Mouse (Mus musculus): ENCODE results near the gene Atrip. TPM values are rescaled to one million over a fixed set of nuclear protein-coding genes. Genes with fewer than 3 reads are reported as not detected.

Atrip gene
- polyA plus RNA-seq, 1 experiment from 2014 or later, result 21.3 TPM

- Histone ChIP-seq H3K4me3 (replicated peaks) (peak overlapping the region; percentile 72), H3K27me3 (replicated peaks) (no peaks in the 10 kb centered on the region), H3K4me2 (replicated peaks) (peak overlapping the region; percentile 85), H3K9ac (peak overlapping the region; percentile 84; the same call in 1 of the 2 replicates), H3K9me3 (no peaks in the 10 kb centered on the region), H3K36me3 (no peaks in the 10 kb centered on the region), H3K27ac (peak overlapping the region; percentile 98), H3K4me1 (replicated peaks) (peaks cover 56% of the 10 kb centered on the region)
- ATAC-seq, result no peak
- 20% methylated on average over 6 of the region's 6 CpGs for WGBS
Observed at GRCm38 (mm10) chr9:109097291-109097690, 23.4 kb upstream of the Atrip start.

DNA sequence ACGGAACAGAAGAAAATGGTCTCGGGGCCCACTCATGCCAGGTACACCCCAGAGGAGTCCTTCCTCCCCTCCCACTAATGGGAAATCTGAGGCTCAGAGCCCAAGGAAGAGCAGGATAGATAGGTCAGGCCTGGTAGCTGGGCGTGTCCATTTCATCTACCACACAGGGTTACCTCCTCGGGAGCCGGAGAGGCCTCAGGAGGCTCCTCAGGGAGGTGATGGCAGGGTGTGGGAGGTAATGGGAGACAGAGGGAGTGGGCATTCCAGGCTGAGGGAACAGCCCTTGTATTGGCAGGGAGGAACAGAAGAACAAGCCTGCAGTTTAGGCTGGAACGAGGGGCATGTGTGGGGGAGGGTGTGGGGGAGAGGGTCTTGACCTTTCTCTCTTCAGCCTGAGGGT lies 22.9 kb upstream of the Atrip start:
- Histone ChIP-seq H3K27me3 (replicated peaks) (no peaks in the 10 kb centered on the region), H3K36me3 (peaks cover 3% of the 10 kb centered on the region; the same call in 1 of the 2 replicates), H3K4me2 (replicated peaks) (peak overlapping the region; percentile 85), H3K27ac (peak overlapping the region; percentile 98), H3K4me3 (replicated peaks) (peak overlapping the region; percentile 72), H3K9ac (peak overlapping the region; percentile 84), H3K4me1 (replicated peaks) (peaks cover 56% of the 10 kb centered on the region), H3K9me3 (no peaks in the 10 kb centered on the region)
- WGBS, result 28% methylated on average over 6 of the region's 6 CpGs
- ATAC-seq, result 0 out of 2 replicates have a peak, but pooled peaks have one; percentile 5

DNA sequence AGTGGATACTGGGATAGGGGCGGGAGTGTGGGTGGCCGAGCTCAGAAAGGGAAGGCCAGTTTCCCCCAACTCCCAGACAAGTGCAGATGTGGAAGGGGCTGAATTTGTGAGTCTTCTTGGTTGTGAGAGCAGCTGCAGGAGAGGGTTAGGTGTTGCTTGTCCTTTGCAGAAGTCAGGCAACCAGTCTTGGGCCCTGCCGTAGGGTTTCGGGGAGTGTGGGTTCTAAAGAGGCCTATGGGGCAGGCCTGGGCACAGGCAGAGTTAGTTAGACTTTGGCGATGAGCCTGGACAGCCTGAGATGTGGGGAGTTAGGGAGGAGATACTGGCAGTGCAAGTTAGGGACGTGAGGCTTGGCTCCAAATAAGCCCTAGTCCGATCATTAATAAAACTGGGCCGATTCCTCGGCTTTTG lies 22.3 kb upstream of the Atrip start:
- WGBS, result 18% methylated on average over 9 of the region's 9 CpGs
- ATAC-seq, result no peak
- peaks cover 9% of the 10 kb centered on the region; the same call in 1 of the 2 replicates for H3K36me3 ChIP-seq
- H3K4me3 ChIP-seq (replicated peaks), result peak overlapping the region; percentile 72
- H3K27me3 ChIP-seq (replicated peaks), result no peaks in the 10 kb centered on the region
- peak overlapping the region; percentile 98 for H3K27ac ChIP-seq
- peaks cover 56% of the 10 kb centered on the region for H3K4me1 ChIP-seq (replicated peaks)
- no peaks in the 10 kb centered on the region for H3K9me3 ChIP-seq
- H3K9ac ChIP-seq, result peak overlapping the region; percentile 84
- peak overlapping the region; percentile 85 for H3K4me2 ChIP-seq (replicated peaks)

DNA sequence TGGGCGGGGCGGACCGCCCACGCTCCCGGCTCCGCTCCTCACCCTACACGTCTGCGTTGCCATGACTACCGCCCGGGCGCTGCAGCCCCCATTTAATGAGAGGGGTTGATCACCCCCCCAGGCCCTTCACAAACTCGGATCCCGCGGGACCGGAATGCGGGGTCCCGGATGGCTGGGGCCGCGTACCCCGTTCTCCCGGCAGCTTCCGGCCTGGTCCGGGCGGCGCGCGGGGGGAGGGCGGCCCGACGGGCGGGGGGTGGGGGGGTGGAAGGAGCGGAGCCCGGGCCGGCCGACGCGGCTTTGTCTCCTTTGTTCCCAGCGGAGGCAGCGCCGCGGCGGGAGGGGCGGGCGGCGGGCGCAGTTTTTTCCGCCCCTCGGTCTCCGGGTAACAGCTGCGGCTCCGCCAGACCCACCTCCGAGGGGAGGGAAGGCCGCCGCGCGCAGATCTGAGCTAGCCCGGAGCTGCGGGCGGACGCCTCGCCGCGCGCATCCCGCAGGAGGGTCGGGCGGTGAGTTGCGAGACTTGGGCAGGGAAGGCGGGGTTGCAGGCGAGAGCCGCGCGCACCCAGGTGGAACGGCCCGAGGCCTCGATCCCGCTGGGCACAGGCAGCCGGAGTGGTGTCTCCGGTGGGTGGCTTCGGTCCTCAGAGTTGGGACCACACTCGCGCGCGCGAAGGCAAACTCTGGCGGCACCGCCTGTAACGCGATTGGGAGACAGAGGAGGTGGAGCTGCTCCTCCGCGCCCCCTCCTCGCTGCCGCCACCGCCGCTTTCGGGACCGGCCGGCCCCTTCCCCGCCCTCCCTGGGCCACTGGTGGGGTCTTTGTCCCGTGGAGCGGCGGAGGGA lies 21.4 kb upstream of the Atrip start, which contains the start of gene Plxnb1:
Gene Plxnb1, plus strand, starts transcription at position 253 of the 846 bp plus-strand sequence.
- Histone ChIP-seq H3K9me3 (no peaks in the 10 kb centered on the region), H3K36me3 (peaks cover 9% of the 10 kb centered on the region; the same call in 1 of the 2 replicates), H3K27ac (peak within 1 kb of the TSS; percentile 98), H3K27me3 (replicated peaks) (no peaks in the 10 kb centered on the region), H3K4me1 (replicated peaks) (peaks cover 56% of the 10 kb centered on the region), H3K9ac (peak within 1 kb of the TSS; percentile 84), H3K4me3 (replicated peaks) (peak within 1 kb of the TSS; percentile 72), H3K4me2 (replicated peaks) (peak within 1 kb of the TSS; percentile 85)
- ATAC-seq, result peak; percentile 75
- under 1% methylated on average over 79 of the region's 102 CpGs for WGBS

- WGBS, result 3% methylated on average over 16 of the region's 21 CpGs
- peak; percentile 55 for ATAC-seq
- peak overlapping the region; percentile 72 for H3K4me3 ChIP-seq (replicated peaks)
- H3K27ac ChIP-seq, result peak overlapping the region; percentile 98
- peaks cover 9% of the 10 kb centered on the region; the same call in 1 of the 2 replicates for H3K36me3 ChIP-seq
- H3K27me3 ChIP-seq (replicated peaks), result no peaks in the 10 kb centered on the region
- no peaks in the 10 kb centered on the region for H3K9me3 ChIP-seq
- peak overlapping the region; percentile 84 for H3K9ac ChIP-seq
- H3K4me2 ChIP-seq (replicated peaks), result peak overlapping the region; percentile 85
- peaks cover 56% of the 10 kb centered on the region for H3K4me1 ChIP-seq (replicated peaks)
Observed at GRCm38 (mm10) chr9:109094553-109095136, 20.7 kb upstream of the Atrip start.

DNA sequence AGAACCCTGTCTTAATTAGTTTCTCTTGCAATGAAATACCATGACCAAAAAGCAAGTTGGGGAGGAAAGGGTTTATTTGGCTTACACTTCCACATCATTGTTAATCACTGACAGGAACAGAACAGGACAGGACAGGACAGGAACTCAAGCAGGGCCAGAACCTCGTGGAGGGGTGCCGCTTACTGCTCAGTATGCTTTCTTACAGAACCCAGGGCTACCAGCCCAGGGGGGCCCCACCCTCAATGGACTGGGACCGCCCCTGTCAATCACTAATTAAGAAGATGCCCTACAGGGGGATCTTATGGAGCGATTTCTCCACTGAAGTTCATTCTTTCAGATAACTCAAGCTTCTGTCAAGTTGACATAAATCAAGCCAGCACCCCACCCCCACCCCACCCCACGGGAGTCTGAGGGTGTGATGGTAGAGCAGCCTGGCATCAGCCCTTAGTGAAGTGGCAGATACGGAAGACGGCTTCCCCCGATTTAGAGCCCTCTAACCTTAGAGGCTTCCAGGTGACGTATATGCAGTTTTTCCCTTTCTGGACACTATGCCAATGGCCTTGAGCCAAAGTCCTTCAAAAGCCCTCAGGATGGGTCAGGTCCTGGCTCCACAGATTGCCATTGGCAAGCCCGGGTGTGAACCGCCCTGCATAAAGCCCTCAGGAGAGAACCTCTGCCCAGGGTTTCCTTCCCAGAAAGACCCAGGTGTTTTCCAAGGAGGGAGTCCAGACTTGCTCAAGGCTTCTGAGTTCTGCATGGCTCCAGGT lies 20.0 kb upstream of the Atrip start:
- H3K27ac ChIP-seq, result peak overlapping the region; percentile 98
- H3K4me3 ChIP-seq (replicated peaks), result peak overlapping the region; percentile 72
- H3K9me3 ChIP-seq, result no peaks in the 10 kb centered on the region
- ATAC-seq, result peak; percentile 2; the same call in 1 of the 2 replicates
- H3K9ac ChIP-seq, result peak overlapping the region; percentile 84; the same call in 1 of the 2 replicates
- peak overlapping the region; percentile 85 for H3K4me2 ChIP-seq (replicated peaks)
- WGBS, result 21% methylated on average over 11 of the region's 11 CpGs
- peaks cover 49% of the 10 kb centered on the region for H3K4me1 ChIP-seq (replicated peaks)
- H3K27me3 ChIP-seq (replicated peaks), result no peaks in the 10 kb centered on the region
- H3K36me3 ChIP-seq, result peaks cover 9% of the 10 kb centered on the region; the same call in 1 of the 2 replicates

- Histone ChIP-seq H3K27ac (no peak overlapping the region), H3K4me1 (replicated peaks) (peaks cover 38% of the 10 kb centered on the region), H3K27me3 (replicated peaks) (no peaks in the 10 kb centered on the region), H3K9me3 (no peaks in the 10 kb centered on the region), H3K36me3 (peaks cover 9% of the 10 kb centered on the region; the same call in 1 of the 2 replicates), H3K9ac (no peak overlapping the region), H3K4me2 (replicated peaks) (no peak overlapping the region), H3K4me3 (replicated peaks) (no peak overlapping the region)
- no peak for ATAC-seq
- WGBS, result 50% methylated on average over 6 of the region's 6 CpGs
Observed at GRCm38 (mm10) chr9:109092799-109093198, 18.9 kb upstream of the Atrip start.

DNA sequence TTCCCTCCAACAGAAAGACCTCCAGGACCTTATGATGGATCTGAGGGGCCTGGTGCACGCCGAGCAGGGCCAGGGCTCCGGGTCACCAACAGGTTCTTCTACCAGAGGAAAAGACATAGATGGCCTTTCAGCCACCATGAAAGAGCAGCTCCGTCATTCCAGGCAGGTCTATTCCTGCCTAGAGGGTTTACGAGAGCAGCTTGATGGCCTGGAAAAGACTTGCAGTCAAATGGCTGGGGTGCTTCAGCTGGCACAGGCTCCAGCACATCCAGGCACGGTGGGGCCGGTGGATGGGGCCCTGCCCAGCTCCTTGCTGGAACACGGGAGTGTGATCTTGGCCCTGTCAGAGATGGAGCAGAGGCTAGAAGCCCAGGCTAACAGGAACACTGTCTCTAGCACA lies 17.9 kb upstream of the Atrip start:
- H3K36me3 ChIP-seq, result peaks cover 9% of the 10 kb centered on the region; the same call in 1 of the 2 replicates
- peaks cover 28% of the 10 kb centered on the region for H3K4me1 ChIP-seq (replicated peaks)
- 91% methylated on average over 8 of the region's 8 CpGs for WGBS
- H3K9ac ChIP-seq, result no peak overlapping the region
- H3K27ac ChIP-seq, result no peak overlapping the region
- H3K4me2 ChIP-seq (replicated peaks), result no peak overlapping the region
- no peak overlapping the region for H3K4me3 ChIP-seq (replicated peaks)
- no peaks in the 10 kb centered on the region for H3K9me3 ChIP-seq
- no peak for ATAC-seq
- H3K27me3 ChIP-seq (replicated peaks), result no peaks in the 10 kb centered on the region

GRCm38 (mm10) chr9:109090446-109090845 lies 16.5 kb upstream of the Atrip start:
- Histone ChIP-seq H3K9ac (no peak overlapping the region), H3K27ac (no peak overlapping the region), H3K4me1 (replicated peaks) (peaks cover 20% of the 10 kb centered on the region), H3K4me2 (replicated peaks) (no peak overlapping the region), H3K27me3 (replicated peaks) (no peaks in the 10 kb centered on the region), H3K36me3 (peaks cover 9% of the 10 kb centered on the region; the same call in 1 of the 2 replicates), H3K4me3 (replicated peaks) (no peak overlapping the region), H3K9me3 (no peaks in the 10 kb centered on the region)
- no peak for ATAC-seq
- 71% methylated on average over 15 of the region's 15 CpGs for WGBS

DNA sequence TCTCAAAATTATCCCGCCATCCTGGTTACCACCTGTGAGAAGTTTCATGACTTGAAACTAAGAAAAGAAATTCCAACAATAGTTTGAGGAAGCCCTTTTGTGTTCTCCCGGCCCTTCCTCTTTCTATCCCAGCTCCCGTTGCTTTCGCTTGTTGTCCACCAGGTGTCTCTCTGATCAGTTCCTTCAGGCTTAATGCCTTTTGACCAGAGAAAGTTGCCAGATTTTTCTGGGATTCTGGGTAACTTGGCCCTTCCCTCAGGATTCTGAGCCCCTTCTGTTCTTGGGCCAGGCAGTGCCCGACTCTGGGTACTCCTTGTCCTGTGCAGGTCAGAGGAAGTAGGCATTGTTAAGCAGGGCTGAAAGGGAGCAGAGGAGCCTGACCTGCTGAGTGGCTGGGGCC lies 14.1 kb upstream of the Atrip start:
- no peak overlapping the region for H3K4me3 ChIP-seq (replicated peaks)
- H3K9me3 ChIP-seq, result no peaks in the 10 kb centered on the region
- 18% methylated on average over 5 of the region's 5 CpGs for WGBS
- H3K4me2 ChIP-seq (replicated peaks), result no peak overlapping the region
- no peak overlapping the region for H3K27ac ChIP-seq
- H3K36me3 ChIP-seq, result peaks cover 9% of the 10 kb centered on the region; the same call in 1 of the 2 replicates
- no peaks in the 10 kb centered on the region for H3K27me3 ChIP-seq (replicated peaks)
- H3K4me1 ChIP-seq (replicated peaks), result peaks cover 6% of the 10 kb centered on the region; the same call in 1 of the 2 replicates
- no peak overlapping the region for H3K9ac ChIP-seq
- ATAC-seq, result no peak

DNA sequence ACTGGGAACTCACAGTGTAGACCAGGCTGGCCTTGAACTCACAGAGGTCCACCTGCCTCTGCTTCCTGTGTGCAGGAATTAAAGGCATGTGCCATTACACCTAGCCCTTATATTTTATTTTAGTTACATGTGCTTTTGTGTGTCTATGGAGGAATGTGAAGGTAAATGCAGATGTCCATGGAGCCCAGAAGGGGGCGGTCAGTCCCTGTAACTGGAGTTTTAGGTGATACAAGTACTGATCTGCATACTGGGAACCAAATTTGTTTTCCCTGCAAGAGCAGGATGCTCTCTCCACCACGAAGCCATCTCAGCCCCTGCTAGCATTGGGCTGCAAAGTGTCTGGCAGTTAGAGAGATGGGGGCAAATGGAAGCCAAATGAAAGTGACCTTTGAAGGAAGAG lies 11.0 kb upstream of the Atrip start:
- no peak overlapping the region for H3K4me3 ChIP-seq (replicated peaks)
- 31% methylated on average over 2 of the region's 2 CpGs for WGBS
- no peaks in the 10 kb centered on the region for H3K9me3 ChIP-seq

More for the DNA sequence above, 11.0 kb upstream of the Atrip start:
- H3K36me3 ChIP-seq, result no peaks in the 10 kb centered on the region
- no peak for ATAC-seq
- peaks cover 11% of the 10 kb centered on the region for H3K4me1 ChIP-seq (replicated peaks)
- H3K27ac ChIP-seq, result no peak overlapping the region
- H3K9ac ChIP-seq, result no peak overlapping the region
- no peak overlapping the region for H3K4me2 ChIP-seq (replicated peaks)
- H3K27me3 ChIP-seq (replicated peaks), result no peaks in the 10 kb centered on the region
